Mouse (Mus musculus): ENCODE measurements around the gene Mterf2.

The Mterf2 gene

GRCm38 (mm10) chr10:85127395-85128287 lies at the start of gene Mterf2:
Mterf2 (minus strand) TSS chr10:85128027.
- peak; percentile 98 to 99 for DNase-seq (ENCODE audit: low spot score in 2 of 2)

- DNase-seq (ENCODE audit: low spot score in 2 of 2), result no peak
Observed at GRCm38 (mm10) chr10:85176640-85177039, 48.8 kb upstream of the Mterf2 start.

- DNase-seq (ENCODE audit: low spot score in 2 of 2), result no peak
Observed at GRCm38 (mm10) chr10:85165306-85165705, 37.5 kb upstream of the Mterf2 start.

- DNase-seq (ENCODE audit: low spot score in 2 of 2), result no peak
Observed at GRCm38 (mm10) chr10:85164791-85165190, 37.0 kb upstream of the Mterf2 start.

GRCm38 (mm10) chr10:85161745-85162351 lies 34.0 kb upstream of the Mterf2 start:
- no peak for DNase-seq (ENCODE audit: low spot score in 2 of 2)

GRCm38 (mm10) chr10:85159989-85160619 lies 32.3 kb upstream of the Mterf2 start:
- no peak for DNase-seq (ENCODE audit: low spot score in 2 of 2)

GRCm38 (mm10) chr10:85157451-85157850 lies 29.6 kb upstream of the Mterf2 start:
- no peak for DNase-seq (ENCODE audit: low spot score in 2 of 2)

GRCm38 (mm10) chr10:85154195-85154594 lies 26.4 kb upstream of the Mterf2 start:
- DNase-seq (ENCODE audit: low spot score in 2 of 2), result peak; percentile 58 to 78

- no peak for DNase-seq (ENCODE audit: low spot score in 2 of 2)
Observed at GRCm38 (mm10) chr10:85149226-85149625, 21.4 kb upstream of the Mterf2 start.

GRCm38 (mm10) chr10:85146282-85146681 lies 18.5 kb upstream of the Mterf2 start:
- no peak for DNase-seq (ENCODE audit: low spot score in 2 of 2)

- DNase-seq (ENCODE audit: low spot score in 2 of 2), result no peak
Observed at GRCm38 (mm10) chr10:85141465-85141864, 13.6 kb upstream of the Mterf2 start.

GRCm38 (mm10) chr10:85136573-85136972 lies 8.7 kb upstream of the Mterf2 start:
- no peak for DNase-seq (ENCODE audit: low spot score in 2 of 2)

GRCm38 (mm10) chr10:85128453-85128852 lies 626 bp upstream of the Mterf2 start:
- no peak for DNase-seq (ENCODE audit: low spot score in 2 of 2)

GRCm38 (mm10) chr10:85125184-85125583 lies 2.6 kb downstream of the Mterf2 start:
- no peak for DNase-seq (ENCODE audit: low spot score in 2 of 2)

- no peak for DNase-seq (ENCODE audit: low spot score in 2 of 2)
Observed at GRCm38 (mm10) chr10:85114409-85114808, 13.4 kb downstream of the Mterf2 start.

GRCm38 (mm10) chr10:85103085-85103885 lies 24.5 kb downstream of the Mterf2 start:
- DNase-seq (ENCODE audit: low spot score in 2 of 2), result peak; percentile 50 to 53

- peak; percentile 92 to 93 for DNase-seq (ENCODE audit: low spot score in 2 of 2)
Observed at GRCm38 (mm10) chr10:85102247-85103084, 25.4 kb downstream of the Mterf2 start, which contains the start of the genes Fhl4 and Tmem263. Fhl4 (minus strand) TSS chr10:85102495. Tmem263 (plus strand) TSS chr10:85102627.

GRCm38 (mm10) chr10:85101841-85102240 lies 26.0 kb downstream of the Mterf2 start:
- peak; percentile 46 for DNase-seq (ENCODE audit: low spot score in 2 of 2)

- no peak for DNase-seq (ENCODE audit: low spot score in 2 of 2)
Observed at GRCm38 (mm10) chr10:85071605-85072152, 56.1 kb downstream of the Mterf2 start.
